Mouse (Mus musculus) left cerebral cortex, postnatal 36 days (tissue): ENCODE results near the gene Ubald1. TPM values are rescaled to one million over a fixed set of nuclear protein-coding genes. Genes with fewer than 3 reads are reported as not detected.
A peak's percentile ranks its signal among the peaks of the same experiment; 100 is the strongest.

ENCODE experiments used
- DNase-seq, 2 experiments: peaks; one replicate each; pipeline ENCODE4 v3.0.0; 2021 to 2022; ENCODE audit warnings: low spot score in 2 of 2, mixed read lengths in 1 of 2
- intact Hi-C: fragments of 180-260 bp; cut with DNase I; formaldehyde crosslinking; loops from one replicate; pipeline ENCODE4 v1.15.1; 2025
- total RNA-seq, 2 experiments: library from RNA; stranded (reverse); gene quantifications; 2 replicates each; pipeline ENCODE4 v1.2.3; 2021

The Ubald1 gene
- total RNA-seq, 2 experiments from 2014 or later: 83.9 to 86.9 TPM

DNA sequence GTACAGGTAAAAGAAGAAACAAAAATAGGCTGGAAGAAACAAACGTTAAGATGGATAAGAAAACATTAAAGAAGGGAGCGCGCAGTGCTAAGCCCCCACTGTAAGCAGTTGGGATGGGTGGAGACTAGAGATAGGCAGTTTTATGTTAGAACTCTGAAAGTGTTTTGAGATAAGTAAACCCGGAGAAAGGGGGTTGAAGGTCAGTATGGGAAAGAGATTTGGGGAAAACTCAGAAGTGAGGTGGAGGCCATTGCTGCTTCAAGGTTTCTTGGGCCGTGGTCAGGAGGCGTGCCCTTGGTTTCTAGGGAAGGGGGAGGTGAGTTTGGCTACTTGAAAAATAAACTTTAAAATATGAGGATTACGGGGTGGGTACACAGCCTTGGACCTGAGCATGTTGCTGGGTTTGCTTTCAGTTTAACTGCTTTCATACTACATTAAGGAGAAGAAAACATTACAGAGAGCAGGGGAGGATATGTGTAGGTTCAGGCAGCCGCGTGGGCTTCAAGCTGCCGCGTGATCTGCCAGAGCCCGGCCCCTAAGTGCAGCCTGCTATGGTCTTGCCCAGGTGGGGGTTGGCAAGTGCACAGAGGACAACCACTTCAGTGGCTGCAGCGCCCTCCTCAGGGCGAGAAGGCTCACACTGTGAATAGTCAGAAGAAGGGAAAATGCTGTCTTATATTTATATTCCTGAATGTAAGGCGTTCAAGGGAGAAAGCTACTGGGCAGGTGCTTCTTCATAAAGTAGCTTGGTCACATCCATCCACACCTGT is 48.3 kb downstream of the Ubald1 start:
- peak; percentile 32 to 43 for DNase-seq
- intact Hi-C loops: no loop called here

DNA sequence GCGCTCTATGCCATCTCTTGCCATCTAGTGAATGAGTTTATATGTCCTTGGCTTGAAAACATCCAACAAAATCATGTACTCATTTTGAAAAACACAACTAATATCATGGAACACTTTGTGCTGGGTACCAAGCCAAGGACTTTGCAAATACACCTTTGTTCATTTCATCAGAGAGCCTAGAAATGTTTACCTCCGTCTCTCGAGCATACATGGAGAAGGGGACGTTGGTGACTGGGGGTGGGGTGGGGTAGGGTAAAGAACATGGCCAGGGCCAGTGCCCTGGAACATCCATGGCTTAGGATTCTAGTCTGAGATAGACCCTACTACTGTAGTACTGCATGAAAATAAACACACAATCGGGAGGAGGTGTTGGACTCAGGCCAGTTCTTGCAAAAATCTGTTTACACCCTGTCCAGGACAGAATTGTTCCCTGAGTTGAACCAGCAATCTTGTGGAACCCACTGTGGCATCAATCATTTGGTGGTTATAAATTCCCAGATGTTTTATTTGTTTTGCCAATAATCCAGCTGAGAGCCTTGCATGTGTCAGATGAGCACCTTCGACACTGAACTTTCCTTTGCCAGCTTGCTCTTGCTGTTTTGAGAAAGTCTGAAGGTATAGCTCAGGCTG is 50.7 kb downstream of the Ubald1 start:
- intact Hi-C loops: no loop called here
- no peak for DNase-seq

DNA sequence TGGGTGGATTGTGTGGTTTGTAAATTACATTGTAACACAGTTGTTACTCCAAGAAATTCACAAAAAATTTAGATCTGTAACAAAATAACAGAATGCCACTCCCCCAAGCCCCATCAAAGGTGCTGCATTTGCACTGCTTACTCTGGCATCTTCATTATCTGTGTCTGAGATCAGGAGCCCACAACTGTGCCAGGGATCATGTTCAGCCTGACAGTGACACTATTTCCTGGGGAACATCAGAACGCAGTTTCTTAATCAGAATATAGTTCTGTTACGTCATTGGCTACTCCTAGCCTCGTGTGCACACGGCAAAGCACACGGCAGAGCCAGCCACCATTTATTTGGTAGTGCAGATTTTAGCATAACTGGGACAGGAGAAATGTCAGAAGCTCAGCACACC is 52.5 kb downstream of the Ubald1 start:
- intact Hi-C loops: no loop called here
- DNase-seq: no peak

Other genes with a start within 250 kb of the Ubald1 start
- gene Vasn, start 240.4 kb downstream of the Ubald1 start, total RNA-seq: 10 to 100 TPM in 1 of 2 experiments, 1 to 10 TPM in 1; 9.8 to 11.2 TPM
- 10 to 100 TPM; 59.4 to 66.5 TPM for gene Dnaja3, start 240.3 kb downstream of the Ubald1 start, total RNA-seq
- gene Coro7, start 200.5 kb downstream of the Ubald1 start, total RNA-seq: 100 to 1,000 TPM in 1 of 2 experiments, 10 to 100 TPM in 1; 88.4 to 100 TPM
- 10 to 100 TPM; 10.8 to 11.0 TPM for gene Nmral1, start 161.0 kb downstream of the Ubald1 start, total RNA-seq
- 10 to 100 TPM; 77.2 to 88.6 TPM for gene Hmox2, start 154.0 kb downstream of the Ubald1 start, total RNA-seq
- 100 to 1,000 TPM; 189 to 197 TPM for gene Cdip1, start 90.0 kb downstream of the Ubald1 start, total RNA-seq
- gene 4930562C15Rik, start 44.9 kb downstream of the Ubald1 start, total RNA-seq: not detected
- 100 to 1,000 TPM; 207 to 218 TPM for gene Mgrn1, start 5.9 kb upstream of the Ubald1 start, total RNA-seq
- 10 to 100 TPM; 70.6 to 77.8 TPM for gene Nudt16l1, start 58.4 kb upstream of the Ubald1 start, total RNA-seq
- gene Anks3, start 83.9 kb upstream of the Ubald1 start, total RNA-seq: 10 to 100 TPM; 42.1 to 74.9 TPM
- gene Sept12, start 117.5 kb upstream of the Ubald1 start, total RNA-seq: not detected
- not detected for gene Smim22, start 127.0 kb upstream of the Ubald1 start, total RNA-seq
- 100 to 1,000 TPM; 195 to 236 TPM for gene Rogdi, start 133.2 kb upstream of the Ubald1 start, total RNA-seq
- gene Glyr1, start 169.5 kb upstream of the Ubald1 start, total RNA-seq: 100 to 1,000 TPM; 145 to 150 TPM
- gene Ubn1, start 169.7 kb upstream of the Ubald1 start, total RNA-seq: 10 to 100 TPM; 39.4 to 49.6 TPM